Mouse (Mus musculus): ENCODE data around the gene Hsd17b3.

GRCm38 (mm10) chr13:64107535-64107934, 18.5 kb upstream of the Hsd17b3 start:
- no peak for TF ChIP-seq POLR2A (IDR thresholded peaks at IDR 0.05; ENCODE audit: borderline replicate concordance, low read depth, low read length)
- no peak for TF ChIP-seq CTCF (IDR thresholded peaks at IDR 0.05; ENCODE audit: low read depth, low read length)

Measured in bone marrow macrophage, adult 2 months (primary cell).